Mouse (Mus musculus) heart, postnatal 10 days (tissue): ENCODE results near the gene Snrnp200. TPM values are rescaled to one million over a fixed set of nuclear protein-coding genes. Genes with fewer than 3 reads are reported as not detected.
"Not testable (repeated sequence)": the region's sequence is repeated elsewhere in the genome, so short reads cannot be mapped to it uniquely, and the experiment has no call there.

ENCODE experiments used
- DNase-seq, 2 experiments: peaks; one replicate each; pipeline ENCODE4 v3.0.0; 2021
- intact Hi-C: fragments of 180-260 bp; cut with DNase I; formaldehyde crosslinking; loops from one replicate; pipeline ENCODE4 v1.15.1; 2025
- total RNA-seq, 2 experiments: library from RNA; stranded (reverse); gene quantifications; 2 replicates each; pipeline ENCODE4 v1.2.3; 2021

Snrnp200 gene
- total RNA-seq, 2 experiments from 2014 or later, result 63.3 to 66.8 TPM

DNA sequence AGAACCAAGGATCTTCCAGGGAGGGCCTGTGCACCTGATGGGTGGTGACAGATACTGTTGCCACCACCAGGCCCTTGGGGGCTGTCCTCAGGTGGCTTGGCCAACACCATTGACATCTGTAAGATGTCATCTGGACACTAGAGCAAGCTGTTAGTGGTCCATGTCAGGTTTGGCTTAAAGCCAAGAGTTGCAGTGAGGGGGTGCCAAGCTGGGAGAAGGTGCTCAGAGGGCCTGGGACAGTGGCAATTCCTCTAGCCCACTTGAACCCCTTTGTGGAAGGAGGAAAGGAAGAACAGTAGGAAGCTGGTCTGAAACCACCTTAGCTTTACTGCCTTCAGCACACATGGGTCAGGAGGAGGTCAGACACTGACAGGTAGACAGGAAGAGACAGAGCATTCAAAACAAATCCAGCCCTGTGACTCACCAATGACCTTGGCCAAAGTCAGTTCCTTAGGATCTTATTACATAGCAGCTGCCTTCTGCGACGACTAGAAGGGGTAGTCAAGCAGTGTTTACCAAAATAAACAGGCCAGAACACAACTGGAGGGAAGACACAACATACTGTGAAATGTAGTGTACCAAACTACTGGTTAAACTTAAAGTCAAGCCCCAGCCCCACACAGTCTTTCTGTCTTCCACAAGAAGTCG lies 43.8 kb downstream of the Snrnp200 start:
- peak; percentile 31 to 35 for DNase-seq
- intact Hi-C loops, result loop anchor here (2.0 kb wide), 1 partner anchor 17 kb away; no protein-coding TSS in a partner anchor

DNA sequence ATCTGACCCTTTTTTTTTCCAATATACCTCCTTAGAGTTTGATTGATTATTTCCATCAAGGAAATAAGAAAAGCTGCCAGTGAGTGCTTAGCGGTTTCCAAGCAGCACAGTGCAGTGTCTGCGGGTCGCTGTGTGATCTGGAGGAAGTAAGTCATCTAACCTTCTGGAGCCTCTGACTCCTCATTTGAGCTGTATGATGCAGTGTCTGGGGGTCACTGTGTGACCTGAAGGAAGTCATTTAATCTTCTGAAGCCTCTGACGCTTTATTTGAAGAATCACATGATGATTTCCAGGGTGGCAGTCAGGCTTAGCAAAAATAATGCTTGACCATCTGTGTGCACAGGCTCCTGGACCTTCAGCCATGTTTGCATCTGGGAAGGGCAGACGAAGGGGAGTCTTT lies 44.6 kb downstream of the Snrnp200 start:
- no peak for DNase-seq
- intact Hi-C loops, result loop anchor here (2.0 kb wide), 1 partner anchor 16 kb away; no protein-coding TSS in a partner anchor

DNA sequence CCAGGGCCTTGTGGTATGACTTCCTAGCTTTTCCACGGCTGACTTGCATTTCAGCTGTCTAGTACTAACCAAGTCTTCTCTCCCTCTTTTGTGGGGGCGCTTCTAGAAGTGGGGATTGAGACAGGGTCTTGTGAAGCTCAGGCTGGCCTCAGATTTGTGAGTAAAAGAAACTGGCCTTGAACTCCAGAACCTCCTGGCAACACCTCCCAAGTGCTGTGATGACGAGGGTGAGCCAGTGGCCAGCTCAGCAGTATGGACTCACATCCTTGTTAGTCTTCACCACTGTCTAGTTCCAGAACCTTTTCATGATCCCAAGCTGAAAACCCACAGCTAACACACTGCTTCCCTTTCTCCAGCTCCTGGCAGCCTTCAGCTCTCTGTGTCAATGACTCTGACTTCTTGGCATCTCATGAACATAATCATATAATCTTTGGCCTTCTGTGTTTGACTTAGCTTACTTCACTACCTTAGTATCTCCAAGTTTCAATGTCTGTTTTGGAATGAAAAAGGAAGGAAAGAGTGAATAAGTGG lies 46.5 kb downstream of the Snrnp200 start:
- no peak for DNase-seq
- intact Hi-C loops, result no loop called here

DNA sequence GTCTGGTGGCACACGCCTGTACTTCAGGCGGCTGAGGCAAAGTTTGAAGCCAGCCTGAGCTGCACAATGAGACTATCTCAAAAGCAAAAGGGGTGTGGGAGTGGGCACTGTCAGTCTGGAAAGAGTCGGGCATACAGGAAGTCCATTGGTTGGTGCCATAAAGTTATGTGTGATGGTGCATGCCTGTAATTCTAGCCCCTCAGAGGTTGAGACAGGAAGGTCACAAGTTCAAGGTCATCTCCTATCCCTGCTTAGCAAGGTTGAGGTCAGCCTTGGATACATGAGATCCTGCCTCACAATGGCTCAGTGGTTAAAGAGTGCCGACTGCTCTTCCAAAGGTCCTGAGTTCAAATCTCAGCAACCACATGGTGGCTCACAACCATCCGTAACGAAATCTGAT lies 47.1 kb downstream of the Snrnp200 start:
- no peak for DNase-seq
- intact Hi-C loops, result no loop called here

DNA sequence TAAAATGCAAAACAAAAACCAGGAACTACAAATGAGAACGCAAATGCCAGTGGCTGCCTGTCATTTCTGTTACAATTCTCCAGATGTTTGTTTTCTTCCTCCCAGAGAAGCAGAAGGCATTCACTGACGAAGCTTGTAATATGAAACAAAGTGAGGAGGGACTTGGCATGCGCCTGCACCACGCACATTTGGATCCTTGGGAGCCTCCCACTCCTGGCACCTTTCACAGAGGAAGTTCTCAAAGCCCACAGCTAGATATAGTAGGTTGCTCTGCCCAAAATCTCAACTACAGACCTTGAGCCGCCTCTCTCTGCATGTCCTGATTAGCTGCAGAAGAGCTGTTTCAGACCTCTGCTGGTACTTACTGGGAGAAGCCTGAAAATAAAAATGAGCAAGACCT lies 51.2 kb downstream of the Snrnp200 start:
- intact Hi-C loops, result no loop called here
- peak; percentile 69 to 73 for DNase-seq

DNA sequence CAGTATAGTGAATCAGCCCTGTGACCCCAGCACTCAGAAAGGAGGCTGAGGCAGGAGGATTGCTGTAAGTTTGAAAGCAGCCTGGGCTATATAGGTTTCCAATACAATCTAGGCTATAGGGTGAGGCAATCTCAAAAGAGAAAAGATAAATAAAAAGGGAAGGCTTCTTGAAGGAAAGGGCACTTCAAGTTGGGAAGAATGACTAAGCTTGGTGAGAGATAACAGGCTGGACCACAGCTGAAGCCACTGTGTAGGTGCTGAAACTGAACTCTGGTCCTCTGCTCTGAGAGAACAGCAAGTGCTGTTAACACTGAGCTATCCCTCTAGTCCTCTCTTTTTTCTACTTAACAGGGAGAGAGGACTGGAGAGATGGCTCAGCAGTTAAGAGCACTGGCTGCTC lies 54.3 kb downstream of the Snrnp200 start:
- intact Hi-C loops, result no loop called here
- no peak for DNase-seq

DNA sequence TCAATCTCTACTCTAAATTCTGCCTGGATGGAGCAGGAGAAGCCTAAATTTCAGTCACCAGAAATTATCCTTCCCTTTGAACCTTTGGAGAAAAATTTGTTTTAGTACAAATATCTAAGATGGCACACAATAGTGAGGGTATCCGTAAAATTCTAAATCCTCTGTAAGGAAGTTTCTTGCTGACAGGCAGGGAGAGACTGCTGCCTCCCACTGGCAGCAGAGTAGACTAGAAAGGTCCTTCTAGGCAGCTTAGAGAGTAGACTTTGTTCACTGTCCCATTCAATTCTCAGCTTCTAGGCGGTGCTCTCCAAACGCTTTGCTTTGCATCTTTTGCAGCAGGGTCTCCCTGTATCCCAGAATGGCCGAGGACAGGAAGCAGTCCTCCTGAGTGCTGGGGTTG lies 59.7 kb downstream of the Snrnp200 start:
- intact Hi-C loops, result loop anchor here (2.0 kb wide), 1 partner anchor 15 kb away; no protein-coding TSS in a partner anchor

DNA sequence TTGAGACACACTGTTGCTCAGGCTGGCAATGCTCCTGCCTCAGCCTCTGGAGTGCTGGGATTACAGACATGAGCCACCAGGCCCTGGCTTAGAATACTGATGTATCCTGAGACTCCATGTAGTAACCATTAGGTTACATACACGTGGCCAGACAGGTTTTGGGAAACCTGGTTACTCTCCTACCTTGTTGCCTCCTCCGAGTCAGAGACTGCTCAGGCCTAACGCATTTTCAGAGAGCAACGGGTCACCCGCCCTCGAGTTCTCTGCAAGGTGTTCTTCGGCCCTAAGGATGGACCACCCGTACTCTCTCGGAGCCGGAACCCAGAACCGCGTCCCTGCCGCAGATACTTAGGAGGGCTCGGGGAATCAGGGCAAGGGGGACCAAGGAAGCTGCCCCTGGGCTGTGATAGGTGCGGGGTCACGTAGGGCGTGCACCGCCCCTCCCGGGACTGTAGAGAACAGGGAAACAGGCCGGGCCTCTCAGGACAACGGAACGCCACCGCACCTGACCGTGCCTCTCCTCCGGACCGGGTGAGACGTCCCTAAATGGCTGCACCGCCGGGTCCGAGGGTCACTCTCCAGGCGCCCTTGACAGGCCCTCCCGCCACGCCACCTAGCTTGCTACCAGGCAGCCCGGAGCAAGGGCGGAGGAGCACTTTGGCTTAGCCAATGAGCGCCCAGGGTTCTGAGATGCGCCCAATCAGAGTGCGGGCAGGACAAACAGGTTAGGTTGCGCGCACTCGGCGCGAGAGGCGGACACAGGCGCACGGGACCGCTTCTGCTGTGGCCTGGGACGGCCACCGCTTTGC lies 61.5 kb downstream of the Snrnp200 start, which contains the start of gene Stard7:
TSS of gene Stard7 (plus strand) at position 728 of the 809 bp plus-strand sequence.
- intact Hi-C loops, result loop anchor here (1.0 to 5.0 kb wide), 3 partner anchors 17 to 68 kb away; partner anchors contain the start of genes Astl and Dusp2
- peak; percentile 98 for DNase-seq

More for the DNA sequence above, 59.7 kb downstream of the Snrnp200 start:
- DNase-seq, result no peak

DNA sequence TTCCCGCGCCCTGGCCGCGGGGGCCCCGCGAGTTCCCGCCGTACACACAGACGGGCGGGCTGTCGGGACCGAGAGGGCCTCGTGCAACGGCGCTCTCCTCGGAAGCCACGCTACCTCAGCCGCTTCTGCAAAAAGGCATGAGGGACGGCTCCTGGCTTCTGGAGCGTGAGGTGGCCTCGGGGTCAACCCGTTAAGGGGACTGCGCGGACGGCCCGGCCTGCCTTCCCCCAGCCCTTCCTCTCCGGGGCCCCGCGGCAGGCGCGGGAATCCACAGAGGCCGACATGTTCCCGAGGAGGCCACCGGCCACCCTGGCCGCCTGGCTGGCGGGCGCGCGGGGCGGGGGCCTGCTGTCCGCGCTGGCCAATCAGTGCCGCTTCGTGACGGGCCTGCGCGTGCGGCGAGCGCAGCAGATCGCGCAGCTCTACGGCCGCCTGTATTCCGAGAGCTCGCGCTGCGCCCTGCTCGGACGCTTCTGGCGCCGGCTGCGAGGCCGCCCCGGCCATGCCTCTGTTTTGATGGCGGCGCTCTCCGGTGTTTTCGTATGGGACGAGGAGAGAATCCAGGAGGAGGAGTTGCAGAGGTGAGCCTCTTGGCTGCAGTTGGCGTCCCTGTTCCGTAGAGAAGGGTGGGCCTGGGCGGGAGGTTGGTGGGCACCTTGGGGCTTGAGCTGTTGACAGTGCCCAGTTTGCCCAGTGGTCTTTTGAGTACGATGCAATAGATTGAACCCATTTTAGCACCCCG lies 62.3 kb downstream of the Snrnp200 start:
- peak; percentile 90 to 92 for DNase-seq
- intact Hi-C loops, result loop anchor here (5.0 kb wide), 1 partner anchor 67 kb away; the partner anchor contains the start of genes Astl and Dusp2

DNA sequence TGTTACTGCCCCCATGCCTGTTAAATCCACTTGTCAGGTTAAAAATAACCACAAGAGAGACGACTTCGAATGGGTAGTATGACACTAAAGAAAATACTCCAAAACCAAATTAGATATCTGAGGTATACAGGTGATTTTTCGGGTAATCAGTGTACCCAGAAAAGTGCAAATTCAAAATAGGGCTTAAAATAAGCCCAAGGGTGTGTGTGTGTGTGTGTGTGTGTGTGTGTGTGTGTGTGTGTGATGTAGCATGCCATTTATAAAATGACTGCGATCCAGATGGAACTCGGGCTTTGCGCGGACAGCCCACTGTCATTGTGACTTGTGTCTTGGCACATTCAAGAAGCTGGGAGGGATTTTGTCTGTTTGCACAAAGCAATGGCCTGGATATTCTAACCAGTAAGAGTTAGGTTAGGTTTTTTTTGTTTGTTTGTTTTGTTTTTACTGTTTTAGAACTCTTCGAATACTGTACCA lies 62.9 kb downstream of the Snrnp200 start:
- intact Hi-C loops, result loop anchor here (5.0 kb wide), 1 partner anchor 66 kb away; the partner anchor contains the start of genes Astl and Dusp2
- peak; percentile 47 to 48 for DNase-seq

DNA sequence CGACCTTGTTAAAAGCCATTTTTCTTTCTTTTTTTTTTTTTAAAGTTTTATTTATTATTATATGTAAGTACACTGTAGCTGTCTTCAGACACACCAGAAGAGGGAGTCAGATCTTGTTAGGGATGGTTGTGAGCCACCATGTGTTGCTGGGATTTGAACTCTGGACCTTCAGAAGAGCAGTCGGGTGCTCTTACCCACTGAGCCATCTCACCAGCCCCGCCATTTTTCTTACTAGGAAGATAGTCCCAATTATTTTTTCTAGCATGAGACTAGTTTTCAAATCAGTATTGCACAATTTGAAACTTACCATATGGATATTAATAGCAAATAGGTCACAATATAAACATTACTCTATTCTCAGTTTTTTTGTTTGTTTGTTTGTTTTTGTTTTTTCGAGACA lies 63.9 kb downstream of the Snrnp200 start:
- DNase-seq, result not testable (repeated sequence)
- intact Hi-C loops, result loop anchor here (5.0 kb wide), 1 partner anchor 65 kb away; the partner anchor contains the start of genes Astl and Dusp2

DNA sequence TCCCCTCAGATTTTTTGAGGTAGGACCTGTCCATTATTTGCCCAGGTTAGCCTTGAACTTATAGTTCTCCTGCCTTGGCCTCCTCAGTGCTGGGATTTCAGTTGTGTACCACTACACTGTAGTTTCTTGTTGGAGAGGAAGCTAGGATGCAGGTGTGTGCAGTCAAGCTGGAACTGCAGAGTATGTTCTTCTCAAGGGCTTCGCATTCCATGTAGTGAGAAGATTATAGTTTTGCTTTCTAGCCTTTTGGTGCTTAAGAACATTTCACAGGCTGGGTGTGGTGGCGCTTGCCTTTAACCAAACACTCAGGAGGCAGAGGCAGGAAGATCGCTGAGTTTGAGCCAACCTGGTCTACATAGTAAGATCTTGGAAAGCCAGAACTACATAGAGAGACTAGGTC lies 64.6 kb downstream of the Snrnp200 start:
- intact Hi-C loops, result loop anchor here (5.0 kb wide), 1 partner anchor 64 kb away; the partner anchor contains the start of genes Astl and Dusp2
- DNase-seq, result no peak

DNA sequence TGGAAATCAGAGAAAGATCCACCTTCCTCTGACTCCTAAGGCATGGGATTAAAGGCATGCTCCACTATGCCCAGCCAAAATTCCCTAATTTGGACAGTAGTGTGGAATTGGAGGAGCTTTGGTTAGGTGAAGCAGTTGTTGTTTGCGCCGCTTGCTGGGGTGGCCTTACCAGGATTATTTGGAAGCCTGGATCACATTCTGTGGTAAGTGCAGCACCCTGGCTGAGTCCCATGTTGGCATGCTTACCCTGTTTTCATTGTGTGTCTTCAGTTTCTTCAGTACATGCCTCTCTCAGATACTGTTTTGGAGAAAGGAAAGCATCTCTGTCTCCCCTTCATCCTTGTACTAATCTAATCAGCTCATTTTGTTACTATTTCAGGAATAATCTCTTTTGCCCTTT lies 66.4 kb downstream of the Snrnp200 start:
- intact Hi-C loops, result loop anchor here (5.0 kb wide), 1 partner anchor 63 kb away; the partner anchor contains the start of genes Astl and Dusp2
- no peak for DNase-seq

DNA sequence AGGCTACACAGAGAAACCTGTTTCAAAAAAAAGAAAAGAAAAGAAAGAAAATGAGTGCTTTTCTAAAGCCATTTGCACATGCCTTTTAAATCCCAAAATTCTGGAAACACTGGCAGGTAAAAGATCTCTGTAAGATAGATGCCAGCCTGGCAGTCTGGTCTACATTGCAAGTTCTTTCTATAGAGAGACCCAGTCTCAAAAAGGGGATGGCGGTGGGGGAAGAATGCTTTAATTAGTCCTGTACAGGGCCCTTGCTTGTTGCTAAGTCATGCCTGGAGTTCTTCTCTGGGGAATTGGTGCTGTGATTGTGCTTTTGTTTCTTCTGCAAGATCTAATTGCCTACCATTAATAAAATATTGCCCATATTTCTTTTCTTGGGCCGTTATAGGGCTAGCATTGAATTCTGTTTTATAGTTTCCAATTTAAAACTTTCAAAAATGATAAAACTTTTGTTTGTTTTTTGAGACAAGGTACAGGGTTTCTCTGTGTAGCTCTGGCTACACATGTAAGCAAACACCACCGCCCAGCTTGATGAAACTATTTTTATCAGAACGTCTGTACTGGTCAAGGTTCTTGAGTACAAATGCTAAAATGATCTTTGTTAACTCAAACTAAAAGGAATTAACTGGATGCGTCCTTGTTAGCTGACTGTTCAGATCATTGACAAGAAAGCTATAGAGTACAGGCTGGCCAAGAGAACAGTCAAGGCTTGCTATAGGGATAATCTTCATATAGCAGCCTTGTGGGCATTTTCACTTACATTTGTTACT lies 67.5 kb downstream of the Snrnp200 start:
- no peak for DNase-seq
- intact Hi-C loops, result no loop called here

DNA sequence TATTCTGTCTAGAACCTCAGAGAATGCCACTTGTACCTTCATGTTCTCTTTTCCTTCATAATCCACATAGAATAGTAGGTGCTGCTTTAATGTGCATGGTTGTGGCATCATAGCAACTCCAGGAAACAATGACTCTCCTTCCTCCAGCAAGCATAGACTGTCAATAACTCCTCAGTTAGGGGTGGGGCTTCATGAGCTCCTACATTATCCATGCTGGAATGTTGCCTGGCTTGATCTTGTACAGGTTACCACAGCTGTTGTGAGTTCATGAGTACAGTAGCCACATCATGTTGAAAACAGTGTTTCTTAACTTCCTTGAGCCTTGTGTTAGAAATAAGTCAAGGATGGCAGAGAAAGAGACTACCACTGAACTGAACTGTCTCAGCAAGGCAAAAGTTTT lies 70.0 kb downstream of the Snrnp200 start:
- DNase-seq, result no peak
- intact Hi-C loops, result no loop called here
